Mouse (Mus musculus): Measurements from ENCODE around the gene Hint1. TPM values are rescaled to one million over a fixed set of nuclear protein-coding genes. Genes with fewer than 3 reads are reported as not detected.
A peak's percentile ranks its signal among the peaks of the same experiment; 100 is the strongest.
"Not testable (repeated sequence)": the region's sequence is repeated elsewhere in the genome, so short reads cannot be mapped to it uniquely, and the experiment has no call there.

The Hint1 gene
- polyA plus RNA-seq, 1 experiment from 2014 or later, result 526 TPM

DNA sequence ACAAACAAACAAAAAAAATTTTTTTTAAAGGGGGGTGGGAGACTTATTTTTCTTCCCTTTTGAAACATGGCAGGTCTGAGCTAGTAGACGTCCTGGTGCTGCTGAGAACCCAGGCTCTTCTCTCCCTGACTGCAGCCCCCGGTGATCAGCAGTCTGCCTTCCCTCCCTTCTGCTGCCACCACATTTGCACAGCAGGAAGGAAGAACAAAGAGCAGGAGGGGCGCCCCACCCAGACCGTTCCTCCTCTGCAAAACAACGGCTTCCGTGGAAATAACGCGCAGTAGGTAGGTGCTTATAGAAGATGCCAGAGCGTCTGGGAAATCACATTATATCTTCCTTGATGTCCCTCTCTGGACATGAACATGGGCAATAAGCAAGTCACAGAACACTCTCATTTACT lies 21.8 kb upstream of the Hint1 start:
- H3K36me3 ChIP-seq, result no peaks in the 10 kb centered on the region
- no peak overlapping the region for H3K9ac ChIP-seq
- H3K27me3 ChIP-seq, result no peaks in the 10 kb centered on the region
- ATAC-seq (ENCODE audit: insufficient number of reproducible peaks, low FRiP score, low TSS enrichment, low read depth), result no peak
- no peak overlapping the region for H3K4me2 ChIP-seq (replicated peaks)
- 71% methylated on average over 9 of the region's 9 CpGs for WGBS
- H3K4me3 ChIP-seq (replicated peaks), result no peak overlapping the region
- no peak overlapping the region for H3K27ac ChIP-seq (replicated peaks)
- H3K4me1 ChIP-seq, result 0 out of 2 replicates have a peak, but pooled peaks cover 5% of the 10 kb centered on the region
- no peaks in the 10 kb centered on the region for H3K9me3 ChIP-seq (replicated peaks)

DNA sequence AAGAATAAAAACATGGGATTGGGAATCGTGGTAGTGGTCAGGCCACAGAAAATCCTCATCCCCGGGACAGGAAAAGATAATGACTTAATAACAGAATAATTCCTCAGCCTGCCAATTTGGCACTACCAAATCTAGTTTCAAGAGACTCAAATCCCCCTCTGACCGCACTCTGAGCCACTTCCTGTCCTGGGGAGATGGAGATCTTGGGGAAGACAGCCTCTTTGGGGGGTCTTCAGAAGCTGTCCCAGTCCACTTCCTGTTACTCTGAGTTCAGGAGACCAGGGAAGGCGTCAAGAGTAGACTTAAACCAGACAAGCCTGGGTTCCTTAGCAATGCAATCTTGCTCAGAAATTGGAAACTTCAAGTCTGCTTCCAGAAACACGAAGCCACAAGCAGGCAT lies 21.2 kb upstream of the Hint1 start:
- H3K36me3 ChIP-seq, result no peaks in the 10 kb centered on the region
- ATAC-seq (ENCODE audit: insufficient number of reproducible peaks, low FRiP score, low TSS enrichment, low read depth), result no peak
- H3K27me3 ChIP-seq, result no peaks in the 10 kb centered on the region
- 72% methylated on average over 5 of the region's 5 CpGs for WGBS
- no peak overlapping the region for H3K27ac ChIP-seq (replicated peaks)
- 0 out of 2 replicates have a peak, but pooled peaks cover 5% of the 10 kb centered on the region for H3K4me1 ChIP-seq
- H3K4me2 ChIP-seq (replicated peaks), result no peak overlapping the region
- no peaks in the 10 kb centered on the region for H3K9me3 ChIP-seq (replicated peaks)
- H3K9ac ChIP-seq, result no peak overlapping the region
- no peak overlapping the region for H3K4me3 ChIP-seq (replicated peaks)

DNA sequence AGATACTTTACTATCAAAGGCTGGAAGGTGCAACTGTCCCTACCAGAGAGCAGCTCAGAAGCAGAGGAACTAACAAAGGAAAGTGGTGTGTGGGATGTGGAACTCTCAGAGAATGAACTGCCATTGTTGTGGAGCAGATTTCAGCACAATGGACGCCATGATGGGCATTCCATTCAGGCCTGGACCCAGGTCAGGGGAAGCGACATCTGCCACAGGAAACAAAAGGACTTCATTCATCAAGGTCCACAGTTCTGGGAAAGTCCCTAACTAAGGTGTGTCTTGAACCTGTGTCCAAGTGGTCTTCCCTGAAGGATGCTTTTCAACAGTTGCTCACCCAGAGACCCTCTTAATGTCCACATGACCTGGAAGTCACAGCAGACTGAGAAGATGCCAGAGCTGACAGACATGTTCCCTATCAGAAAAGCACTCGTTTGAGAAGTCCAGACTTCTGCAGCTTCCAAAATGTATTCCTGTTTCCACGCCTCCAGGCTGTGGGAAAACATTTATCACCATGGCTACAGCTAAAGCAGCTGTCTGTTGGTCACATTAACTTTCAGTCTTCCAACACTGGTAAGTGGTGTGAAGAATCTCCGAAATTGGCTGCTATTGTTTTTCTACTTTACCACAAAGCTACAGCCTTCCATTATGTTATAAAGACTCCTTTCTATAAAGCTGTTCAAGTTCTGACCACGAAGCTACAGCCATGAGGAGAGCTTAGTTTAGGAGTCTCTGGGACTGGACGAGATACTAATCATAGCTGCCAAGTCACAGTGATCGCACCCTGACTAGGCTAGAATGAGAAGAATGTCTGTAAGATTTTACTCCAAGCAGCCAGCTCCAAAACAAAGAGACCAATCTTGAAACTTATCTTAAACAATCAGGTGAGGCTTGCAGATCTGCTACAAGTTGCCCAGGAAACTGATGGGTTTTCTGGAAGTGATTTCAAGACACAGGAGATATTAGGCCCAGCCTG lies 20.4 kb upstream of the Hint1 start:
- no peak overlapping the region for H3K27ac ChIP-seq (replicated peaks)
- no peaks in the 10 kb centered on the region for H3K27me3 ChIP-seq
- H3K9ac ChIP-seq, result no peak overlapping the region
- no peak overlapping the region for H3K4me2 ChIP-seq (replicated peaks)
- WGBS, result 42% methylated on average over 8 of the region's 8 CpGs
- no peak overlapping the region for H3K4me3 ChIP-seq (replicated peaks)
- H3K4me1 ChIP-seq, result 0 out of 2 replicates have a peak, but pooled peaks cover 5% of the 10 kb centered on the region
- H3K36me3 ChIP-seq, result no peaks in the 10 kb centered on the region
- ATAC-seq (ENCODE audit: insufficient number of reproducible peaks, low FRiP score, low TSS enrichment, low read depth), result no peak
- no peaks in the 10 kb centered on the region for H3K9me3 ChIP-seq (replicated peaks)

DNA sequence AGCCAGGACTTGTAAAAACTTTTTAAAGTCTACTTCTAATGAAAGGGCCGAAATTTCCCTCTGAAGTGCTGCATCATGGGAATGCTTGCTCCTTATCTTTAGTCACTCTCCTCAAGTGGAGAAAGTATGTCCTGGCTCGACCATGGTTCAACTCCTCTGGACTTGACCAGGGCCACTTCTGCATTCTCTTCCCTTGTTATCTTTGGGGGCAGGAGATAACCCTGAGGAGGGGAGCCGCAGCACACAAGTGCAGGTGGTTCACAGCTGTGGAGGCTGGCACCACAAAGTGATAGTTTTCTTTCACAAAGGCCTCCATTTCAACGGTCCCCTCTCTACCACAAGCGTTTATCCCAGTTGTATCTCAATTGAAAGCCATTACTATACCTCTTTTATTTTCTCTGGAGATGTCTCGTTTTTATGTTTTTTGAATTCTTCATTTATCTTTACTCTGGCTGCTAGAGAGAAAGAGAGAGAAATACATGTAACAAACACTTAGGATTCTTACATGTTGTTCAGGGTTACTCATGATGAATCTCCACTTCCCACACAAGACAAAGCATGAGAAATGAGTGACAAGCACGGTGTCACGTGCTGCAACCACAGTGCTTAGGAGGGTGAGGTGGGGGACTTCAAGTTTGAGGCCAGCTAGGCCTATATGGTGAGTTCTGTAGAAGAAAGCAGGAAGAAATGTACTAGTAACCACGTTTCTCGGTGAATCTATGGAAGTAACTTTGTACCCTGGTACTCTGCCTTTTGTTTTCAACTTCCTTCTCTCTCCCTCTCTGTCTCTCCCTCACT lies 16.0 kb upstream of the Hint1 start:
- Histone ChIP-seq H3K4me3 (replicated peaks) (no peak overlapping the region), H3K27ac (replicated peaks) (no peak overlapping the region), H3K9ac (no peak overlapping the region), H3K4me1 (0 out of 2 replicates have a peak, but pooled peaks cover 5% of the 10 kb centered on the region), H3K36me3 (no peaks in the 10 kb centered on the region), H3K4me2 (replicated peaks) (no peak overlapping the region), H3K27me3 (no peaks in the 10 kb centered on the region), H3K9me3 (replicated peaks) (no peaks in the 10 kb centered on the region)
- 80% methylated on average over 10 of the region's 10 CpGs for WGBS
- ATAC-seq (ENCODE audit: insufficient number of reproducible peaks, low FRiP score, low TSS enrichment, low read depth), result no peak

DNA sequence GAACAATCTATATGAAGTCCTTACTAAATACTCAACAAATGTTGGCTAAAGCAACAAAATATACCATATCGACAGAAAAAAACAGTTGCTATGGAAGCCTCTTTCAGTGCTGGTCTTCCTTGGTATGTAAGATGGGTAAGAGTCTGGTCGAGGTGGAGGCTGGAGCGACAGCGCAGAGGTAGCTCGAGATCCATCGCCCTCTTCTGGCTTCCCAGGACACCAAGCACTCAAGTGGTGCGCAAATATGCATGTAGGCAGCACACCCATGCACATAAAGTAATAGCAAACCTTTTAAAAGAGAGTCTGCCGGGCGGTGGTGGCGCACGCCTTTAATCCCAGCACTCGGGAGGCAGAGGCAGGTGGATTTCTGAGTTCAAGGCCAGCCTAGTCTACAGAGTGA lies 14.5 kb upstream of the Hint1 start:
- 91% methylated on average over 12 of the region's 12 CpGs for WGBS
- H3K4me2 ChIP-seq (replicated peaks), result no peak overlapping the region
- no peaks in the 10 kb centered on the region for H3K9me3 ChIP-seq (replicated peaks)
- no peak overlapping the region for H3K9ac ChIP-seq
- H3K27ac ChIP-seq (replicated peaks), result no peak overlapping the region
- ATAC-seq (ENCODE audit: insufficient number of reproducible peaks, low FRiP score, low TSS enrichment, low read depth), result no peak
- no peaks in the 10 kb centered on the region for H3K36me3 ChIP-seq
- no peak overlapping the region for H3K4me3 ChIP-seq (replicated peaks)
- H3K27me3 ChIP-seq, result no peaks in the 10 kb centered on the region
- H3K4me1 ChIP-seq, result no peaks in the 10 kb centered on the region

DNA sequence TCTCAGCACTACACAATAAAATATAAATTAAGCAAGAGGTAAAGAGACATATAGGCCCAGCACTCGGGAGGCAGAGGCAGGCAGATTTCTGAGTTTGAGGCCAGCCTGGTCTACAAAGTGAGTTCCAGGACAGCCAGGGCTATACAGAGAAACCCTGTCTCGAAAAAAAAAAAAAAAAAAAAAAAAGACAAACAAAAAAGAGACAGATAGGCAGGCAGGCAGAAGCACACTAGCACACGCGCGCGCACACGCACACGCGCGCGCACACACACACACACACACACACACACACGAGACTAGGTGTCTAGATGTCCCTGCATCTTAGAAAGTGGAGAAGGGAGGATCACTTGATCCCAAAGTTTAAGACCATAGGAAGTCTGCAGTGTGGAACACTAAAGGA lies 7.3 kb upstream of the Hint1 start:
- not testable (repeated sequence) for H3K27me3 ChIP-seq; H3K4me1 ChIP-seq; H3K4me3 ChIP-seq (replicated peaks); ATAC-seq (ENCODE audit: insufficient number of reproducible peaks, low FRiP score, low TSS enrichment, low read depth); H3K4me2 ChIP-seq (replicated peaks); H3K9me3 ChIP-seq (replicated peaks); H3K36me3 ChIP-seq; H3K9ac ChIP-seq
- 95% methylated on average over 11 of the region's 12 CpGs for WGBS
- peak overlapping the region; percentile 58; the same call in 1 of the 2 replicates for H3K27ac ChIP-seq (replicated peaks)

DNA sequence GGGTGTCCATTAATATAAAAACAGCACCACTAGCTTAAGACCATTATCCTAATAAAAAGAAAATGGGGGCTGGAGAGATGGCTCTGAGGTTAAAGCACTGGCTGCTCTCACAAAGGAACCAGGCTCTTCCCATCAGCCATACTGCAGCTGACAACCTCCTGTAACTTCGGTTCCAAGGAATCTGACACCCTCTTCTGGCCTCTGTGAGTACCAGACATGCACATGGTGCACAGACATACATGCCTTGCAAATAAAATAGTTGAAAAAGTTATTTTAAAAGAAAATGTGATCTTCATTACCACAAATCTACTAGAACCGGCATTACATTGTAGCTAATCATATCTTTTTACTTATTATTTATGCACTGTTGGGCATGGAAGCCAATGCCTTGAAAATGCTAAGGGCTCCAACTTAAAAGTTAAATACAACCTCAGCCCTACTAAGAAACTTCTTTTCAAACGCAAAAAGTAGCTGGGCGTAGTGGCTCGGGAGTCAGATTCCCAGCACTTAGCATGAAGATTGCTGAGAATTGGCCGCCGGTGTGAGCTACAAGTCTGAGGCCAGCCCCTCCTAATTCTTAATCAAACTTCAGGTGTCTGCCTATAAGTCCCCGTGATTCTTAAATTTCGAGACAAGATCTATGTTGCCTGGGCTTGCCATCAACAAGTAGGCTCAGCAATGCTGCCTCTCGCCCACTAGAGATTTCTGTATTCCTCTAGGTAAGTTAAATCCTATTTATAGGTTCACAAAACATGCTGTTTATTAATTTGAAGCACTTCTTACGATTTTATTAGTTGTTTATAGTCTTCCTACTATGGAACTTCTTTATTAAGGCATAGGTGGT lies 6.6 kb upstream of the Hint1 start:
- WGBS, result 12% methylated on average over 11 of the region's 11 CpGs
- H3K9me3 ChIP-seq (replicated peaks), result no peaks in the 10 kb centered on the region
- H3K4me2 ChIP-seq (replicated peaks), result peak overlapping the region; percentile 72
- peaks cover 6% of the 10 kb centered on the region; the same call in 1 of the 2 replicates for H3K4me1 ChIP-seq
- ATAC-seq (ENCODE audit: insufficient number of reproducible peaks, low FRiP score, low TSS enrichment, low read depth), result no peak
- peak overlapping the region; percentile 58; the same call in 1 of the 2 replicates for H3K27ac ChIP-seq (replicated peaks)
- H3K4me3 ChIP-seq (replicated peaks), result peak overlapping the region; percentile 72
- no peaks in the 10 kb centered on the region for H3K36me3 ChIP-seq
- H3K27me3 ChIP-seq, result no peaks in the 10 kb centered on the region
- peak overlapping the region; percentile 49; the same call in 1 of the 2 replicates for H3K9ac ChIP-seq

DNA sequence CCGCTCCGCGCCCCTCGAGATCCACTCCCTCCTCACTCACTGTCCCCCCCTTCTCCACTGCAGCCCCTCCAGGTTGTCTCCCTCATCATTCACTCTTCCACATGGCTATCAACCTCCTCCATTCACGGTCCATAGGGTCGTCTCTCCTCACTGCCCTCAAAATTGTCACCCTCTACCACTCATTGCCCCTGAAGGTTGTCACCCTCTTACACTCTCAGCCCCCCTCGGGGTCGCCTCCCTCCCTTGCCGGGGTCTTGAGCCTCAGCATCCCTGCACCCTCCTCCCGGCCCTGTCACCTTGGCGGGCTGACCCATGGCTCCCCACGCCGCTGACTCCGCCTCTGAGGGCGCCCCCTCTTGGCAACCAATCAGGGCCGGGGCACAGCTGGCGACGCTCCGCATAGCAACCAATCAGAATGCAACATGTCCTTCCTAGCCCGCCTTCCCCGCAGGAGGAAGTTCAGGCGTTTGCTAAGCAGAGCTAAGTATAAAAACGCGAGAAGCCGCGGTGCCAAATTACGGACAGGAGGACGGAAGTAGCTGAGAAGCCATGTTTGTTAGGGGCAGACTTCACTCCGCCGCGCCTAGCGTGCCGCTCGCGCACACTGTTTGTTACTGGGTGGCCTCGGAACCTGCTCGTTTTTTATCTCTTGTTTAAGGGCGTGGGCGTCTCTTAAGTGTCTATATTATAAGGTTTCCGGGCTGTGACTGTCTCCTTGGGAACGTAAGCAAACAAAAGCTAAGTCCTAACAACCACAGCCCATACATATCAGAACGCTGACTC lies 5.7 kb upstream of the Hint1 start, which contains the start of gene Lyrm7:
TSS of gene Lyrm7 (minus strand) at position 661 of the 783 bp plus-strand sequence.
- peak; percentile 97 for ATAC-seq (ENCODE audit: insufficient number of reproducible peaks, low FRiP score, low TSS enrichment, low read depth)
- under 1% methylated on average over 42 of the region's 42 CpGs for WGBS
- Histone ChIP-seq H3K27me3 (no peaks in the 10 kb centered on the region), H3K27ac (replicated peaks) (peak within 1 kb of the TSS; percentile 93), H3K9ac (peak within 1 kb of the TSS; percentile 49), H3K9me3 (replicated peaks) (no peaks in the 10 kb centered on the region), H3K4me2 (replicated peaks) (peak within 1 kb of the TSS; percentile 72), H3K4me3 (replicated peaks) (peak within 1 kb of the TSS; percentile 72), H3K4me1 (peaks cover 6% of the 10 kb centered on the region; the same call in 1 of the 2 replicates), H3K36me3 (no peaks in the 10 kb centered on the region)

DNA sequence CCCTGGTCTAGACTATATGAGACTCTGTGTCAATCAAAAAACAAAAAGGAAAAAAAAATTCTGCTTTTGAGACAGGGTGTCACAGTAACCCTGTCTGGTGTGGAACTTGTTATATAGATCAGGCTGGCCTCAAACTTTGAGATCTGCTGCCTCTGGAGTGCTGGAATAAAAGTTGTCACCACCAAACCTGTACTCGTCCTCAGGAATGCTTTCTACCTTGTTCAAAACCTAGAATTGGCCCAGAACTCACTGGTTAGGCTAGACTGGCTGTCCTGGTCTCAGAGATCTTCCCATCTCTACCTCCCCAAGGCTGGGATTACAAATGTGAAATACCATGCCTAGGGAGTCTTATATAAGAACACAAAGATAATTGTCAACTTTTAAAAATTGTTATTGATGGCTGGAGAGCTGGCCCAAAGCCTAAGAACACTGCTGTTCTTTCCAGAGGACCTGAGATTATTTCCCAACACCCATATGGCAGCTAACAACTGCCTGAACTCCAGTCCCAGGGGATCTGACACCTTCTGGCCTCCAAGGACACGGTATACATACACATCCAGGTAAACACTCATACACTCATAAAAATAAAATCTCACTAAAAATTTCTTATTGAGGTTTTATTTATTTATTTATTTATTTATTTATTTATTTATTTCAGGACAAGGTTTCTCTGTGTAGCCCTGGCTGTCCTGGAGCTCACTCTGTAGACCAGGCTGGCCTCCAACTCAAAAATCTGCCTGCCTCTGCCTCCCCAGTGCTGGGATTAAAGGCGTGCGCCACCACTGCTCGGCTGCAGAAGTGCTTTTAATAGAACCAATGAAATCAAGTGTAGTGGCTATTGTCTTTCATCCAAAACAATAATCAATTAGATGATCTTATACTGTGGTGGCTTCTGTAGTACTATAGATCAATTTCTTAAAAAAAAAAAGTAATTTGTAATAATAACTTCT lies 4.4 kb upstream of the Hint1 start:
- Histone ChIP-seq H3K9ac (no peak overlapping the region), H3K27ac (replicated peaks) (no peak overlapping the region), H3K36me3 (no peaks in the 10 kb centered on the region), H3K9me3 (replicated peaks) (no peaks in the 10 kb centered on the region), H3K27me3 (no peaks in the 10 kb centered on the region), H3K4me3 (replicated peaks) (no peak overlapping the region), H3K4me1 (peaks cover 6% of the 10 kb centered on the region; the same call in 1 of the 2 replicates), H3K4me2 (replicated peaks) (peak overlapping the region; percentile 72; the same call in 1 of the 2 replicates)
- ATAC-seq (ENCODE audit: insufficient number of reproducible peaks, low FRiP score, low TSS enrichment, low read depth), result no peak
- WGBS, result 86% methylated on average over 5 of the region's 5 CpGs

All from embryonic facial prominence, embryonic 15.5 days (tissue).